Mouse (Mus musculus) megakaryocyte, embryonic 14.5 days (primary cell): ENCODE data around the gene Nfkbib. TPM values are rescaled to one million over a fixed set of nuclear protein-coding genes. Genes with fewer than 3 reads are reported as not detected.

Source experiments
- H3K27me3 ChIP-seq: replicated peaks from 2 replicates; pipeline ENCODE3; 2012; ENCODE audit warnings: inconsistent platforms
- H3K36me3 ChIP-seq: replicated peaks from 2 replicates; pipeline ENCODE3; 2012; ENCODE audit warnings: low read length, inconsistent platforms, mixed read lengths
- H3K4me1 ChIP-seq: 2 replicates; pipeline ENCODE4 v1.6.1; 2012; ENCODE audit warnings: inconsistent platforms
- H3K4me3 ChIP-seq: replicated peaks from 2 replicates; pipeline ENCODE3; 2012; ENCODE audit warnings: moderate library complexity, mild to moderate bottlenecking, inconsistent platforms
- H3K9me3 ChIP-seq: 2 replicates; pipeline ENCODE4 v1.6.1; 2012; ENCODE audit warnings: inconsistent platforms
- FLI1 ChIP-seq: IDR thresholded peaks from 2 replicates; pipeline ENCODE4 v1.6.1; 2012; ENCODE audit warnings: low read length, inconsistent platforms, mixed read lengths
- GATA1 ChIP-seq: IDR thresholded peaks from 3 replicates; pipeline ENCODE4 v1.6.1; 2012; ENCODE audit warnings: mixed read lengths, low read length, inconsistent platforms, borderline replicate concordance
- polyA plus RNA-seq: library from polyadenylated mRNA; stranded (reverse); fragments of >175 nt; gene quantifications from 2 replicates; pipeline ENCODE4 v1.2.3, GENCODE M21; 2012; ENCODE audit warnings: low replicate concordance; ENCODE audit not compliant: insufficient read depth

The Nfkbib gene
- polyA plus RNA-seq, 1 experiment = 239 TPM

DNA sequence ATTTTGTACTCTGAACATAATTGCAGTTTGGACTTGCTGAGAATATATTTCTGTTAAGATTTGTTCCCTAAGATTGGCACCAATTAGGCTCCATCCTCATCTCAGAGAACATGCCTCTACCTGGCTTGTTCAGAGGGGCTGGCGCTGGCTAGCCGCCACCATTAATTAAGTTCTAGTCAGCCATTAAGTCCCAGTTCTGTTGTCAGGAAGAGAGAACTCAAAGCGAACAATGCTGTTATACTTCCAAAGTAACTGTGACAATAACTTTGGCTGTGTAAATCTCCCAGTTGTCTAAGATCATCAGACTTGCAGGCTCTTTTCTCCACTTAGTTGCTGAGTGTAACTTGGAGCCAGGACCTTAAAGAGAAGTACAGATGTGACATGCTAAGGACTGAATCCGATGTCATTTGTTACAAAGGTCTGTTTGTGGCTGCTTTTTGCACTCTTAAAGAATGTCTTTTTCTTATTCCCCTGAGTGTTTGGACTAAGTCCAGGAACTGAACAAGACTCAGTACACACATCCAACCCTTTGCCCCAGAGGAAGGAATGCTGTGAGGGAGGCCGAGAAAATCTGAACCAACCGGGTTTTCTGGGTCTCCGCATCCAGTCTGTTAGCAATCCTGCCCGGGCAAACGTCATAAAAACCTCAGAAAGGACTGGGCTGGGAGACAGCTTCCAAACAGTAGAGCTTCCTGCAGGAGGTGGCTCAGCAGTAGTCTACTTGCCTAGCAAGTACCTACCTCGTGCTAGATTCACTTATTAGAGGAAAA lies 34.8 kb upstream of the Nfkbib start:
- Histone ChIP-seq H3K9me3 (no peaks in the 10 kb centered on the region), H3K27me3 (no peaks in the 10 kb centered on the region), H3K36me3 (peaks cover 29% of the 10 kb centered on the region), H3K4me1 (peaks cover 95% of the 10 kb centered on the region), H3K4me3 (peak overlapping the region; percentile 57)
- TF ChIP-seq GATA1 (no peak), FLI1 (no peak)

DNA sequence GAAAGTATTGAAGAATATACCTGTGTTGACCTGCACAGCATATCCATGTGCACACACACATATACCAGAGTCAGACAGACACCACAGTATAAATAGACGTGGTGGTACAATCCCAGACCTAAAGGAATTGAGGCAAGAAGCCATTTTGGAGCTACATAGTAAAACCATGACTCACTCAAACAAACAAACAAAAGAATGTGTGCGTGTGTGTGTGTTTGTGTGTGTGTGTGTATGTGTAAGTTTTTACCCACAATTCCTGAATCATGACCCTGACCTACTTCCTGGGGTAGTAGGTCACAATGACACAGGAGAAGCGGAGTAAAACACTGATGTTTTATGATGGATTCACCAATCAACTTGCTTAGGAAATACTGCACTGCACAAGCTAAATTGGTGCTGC lies 34.1 kb upstream of the Nfkbib start:
- TF ChIP-seq FLI1 (no peak), GATA1 (no peak)
- no peaks in the 10 kb centered on the region for H3K27me3 ChIP-seq

DNA sequence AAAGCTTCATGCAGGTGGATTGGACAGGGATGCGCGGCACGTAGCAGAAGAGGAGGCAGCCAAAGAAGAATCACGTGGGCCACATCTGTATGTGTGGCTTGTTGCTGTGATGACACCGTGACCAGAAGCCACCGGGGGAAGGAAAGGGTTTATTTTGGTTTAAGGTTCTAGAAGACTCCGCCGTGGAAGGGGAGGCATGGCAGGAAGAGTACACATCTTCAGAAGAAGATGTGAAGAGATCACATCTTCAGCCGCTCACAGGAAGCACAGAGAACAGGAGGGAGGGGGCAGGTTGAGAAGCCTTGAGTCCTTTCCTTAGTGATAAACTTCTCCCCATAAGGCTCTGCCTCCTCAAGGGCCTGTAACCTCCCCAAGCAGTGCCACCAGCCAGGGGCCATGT lies 32.7 kb upstream of the Nfkbib start:
- peaks cover 97% of the 10 kb centered on the region for H3K4me1 ChIP-seq

More for the DNA sequence above, 34.1 kb upstream of the Nfkbib start:
- Histone ChIP-seq H3K4me3 (no peak overlapping the region), H3K36me3 (peaks cover 29% of the 10 kb centered on the region), H3K9me3 (no peaks in the 10 kb centered on the region), H3K4me1 (peaks cover 96% of the 10 kb centered on the region)

DNA sequence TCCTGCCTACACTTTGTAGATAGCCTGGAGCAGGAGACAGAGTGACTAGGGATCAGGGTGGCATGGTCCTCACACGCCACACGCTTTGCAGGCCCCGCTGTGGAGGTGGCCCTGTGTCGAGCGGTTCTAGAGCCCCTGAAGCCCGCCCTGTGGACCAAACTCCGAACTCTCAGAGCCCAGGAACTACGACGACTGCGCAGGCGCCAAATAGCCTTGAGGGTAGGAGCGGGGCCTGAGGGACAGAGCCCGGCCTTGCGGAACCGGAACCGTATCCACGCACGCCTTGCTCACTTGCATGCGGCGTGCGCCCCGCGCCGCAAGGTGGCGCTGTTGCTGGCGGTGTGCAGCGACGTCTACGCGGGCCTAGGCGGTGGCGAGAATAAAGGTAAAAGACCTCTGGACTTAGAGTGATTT lies 29.3 kb upstream of the Nfkbib start:
- no peaks in the 10 kb centered on the region for H3K27me3 ChIP-seq
- peak overlapping the region; percentile 89 for H3K4me3 ChIP-seq
- peaks cover 83% of the 10 kb centered on the region for H3K4me1 ChIP-seq
- H3K36me3 ChIP-seq = peaks cover 31% of the 10 kb centered on the region
- no peaks in the 10 kb centered on the region for H3K9me3 ChIP-seq
- no peak for TF ChIP-seq FLI1

More for the DNA sequence above, 32.7 kb upstream of the Nfkbib start:
- H3K9me3 ChIP-seq = no peaks in the 10 kb centered on the region
- H3K36me3 ChIP-seq = peaks cover 31% of the 10 kb centered on the region
- no peak overlapping the region for H3K4me3 ChIP-seq
- no peaks in the 10 kb centered on the region for H3K27me3 ChIP-seq
- TF ChIP-seq GATA1 (no peak), FLI1 (no peak)

DNA sequence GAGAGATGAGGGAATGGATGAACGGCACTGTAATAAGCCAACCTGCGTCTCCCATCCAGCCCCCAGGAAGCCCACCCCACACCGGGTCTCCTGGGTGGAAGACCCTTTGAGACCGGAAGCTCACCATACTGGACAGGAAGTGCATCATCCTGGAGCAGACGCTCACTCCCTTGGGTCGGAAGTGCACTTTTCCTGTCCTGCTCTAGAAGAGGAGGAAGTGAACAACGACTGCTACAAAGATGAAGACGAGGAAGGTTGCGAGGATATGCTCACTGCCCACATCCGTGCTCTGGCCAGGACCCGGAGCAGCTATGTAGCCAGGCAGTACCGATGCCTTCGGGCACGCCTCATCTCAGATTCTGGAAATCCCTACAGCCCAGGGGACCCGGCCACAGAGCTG lies 28.5 kb upstream of the Nfkbib start:
- Histone ChIP-seq H3K4me3 (peak overlapping the region; percentile 89), H3K9me3 (no peaks in the 10 kb centered on the region), H3K36me3 (peaks cover 31% of the 10 kb centered on the region), H3K4me1 (peaks cover 81% of the 10 kb centered on the region), H3K27me3 (no peaks in the 10 kb centered on the region)
- TF ChIP-seq GATA1 (no peak), FLI1 (no peak)

GRCm38 (mm10) chr7:28794496-28794895 lies 27.2 kb upstream of the Nfkbib start:
- Histone ChIP-seq H3K4me3 (no peak overlapping the region), H3K9me3 (no peaks in the 10 kb centered on the region), H3K27me3 (no peaks in the 10 kb centered on the region), H3K36me3 (peaks cover 26% of the 10 kb centered on the region), H3K4me1 (peaks cover 79% of the 10 kb centered on the region)
- no peak for TF ChIP-seq GATA1
- no peak for TF ChIP-seq FLI1

- TF ChIP-seq GATA1 (no peak), FLI1 (no peak)
- Histone ChIP-seq H3K27me3 (no peaks in the 10 kb centered on the region), H3K36me3 (peaks cover 25% of the 10 kb centered on the region), H3K4me3 (no peak overlapping the region), H3K9me3 (no peaks in the 10 kb centered on the region), H3K4me1 (peaks cover 78% of the 10 kb centered on the region)
Measured at GRCm38 (mm10) chr7:28793834-28794233, 26.5 kb upstream of the Nfkbib start.

DNA sequence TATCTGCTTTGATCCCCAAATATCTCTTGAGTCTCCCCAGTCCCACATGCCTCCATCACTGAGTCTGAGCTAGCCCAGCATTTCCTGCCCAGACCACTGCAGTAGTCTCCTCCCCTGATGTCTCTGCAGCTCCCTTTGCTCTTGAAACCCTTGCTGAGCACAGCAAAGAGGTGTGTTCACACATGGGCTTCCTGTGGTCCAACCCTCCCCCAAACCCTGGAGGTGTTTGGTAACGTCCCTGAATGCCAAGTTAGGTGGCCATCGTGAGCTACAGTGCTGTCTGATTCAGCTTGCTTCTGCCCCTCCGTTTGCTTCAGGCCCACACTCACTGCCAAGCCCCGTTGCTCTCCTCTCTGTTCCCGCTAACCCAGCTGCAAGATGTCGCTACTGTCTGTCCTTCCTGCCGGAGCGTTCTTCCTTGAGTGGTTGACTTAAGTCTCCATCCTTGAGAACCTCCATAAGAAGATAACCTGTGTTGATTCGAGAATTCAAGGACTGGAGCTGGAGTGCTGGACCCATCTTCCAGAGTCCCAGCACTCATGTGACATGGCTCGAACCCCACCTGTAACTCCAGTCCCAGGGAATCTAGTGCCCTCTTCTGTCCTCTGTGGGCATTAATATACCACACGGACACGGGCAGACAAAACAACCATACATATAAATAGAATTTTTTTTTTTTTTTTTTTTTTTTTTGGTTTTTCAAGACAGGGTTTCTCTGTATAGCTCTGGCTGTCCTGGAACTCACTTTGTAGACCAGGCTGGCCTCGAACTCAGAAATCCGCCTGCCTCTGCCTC lies 25.3 kb upstream of the Nfkbib start:
- Histone ChIP-seq H3K36me3 (peaks cover 25% of the 10 kb centered on the region), H3K4me3 (no peak overlapping the region), H3K9me3 (no peaks in the 10 kb centered on the region), H3K27me3 (no peaks in the 10 kb centered on the region), H3K4me1 (peaks cover 78% of the 10 kb centered on the region)
- TF ChIP-seq GATA1 (no peak), FLI1 (no peak)

DNA sequence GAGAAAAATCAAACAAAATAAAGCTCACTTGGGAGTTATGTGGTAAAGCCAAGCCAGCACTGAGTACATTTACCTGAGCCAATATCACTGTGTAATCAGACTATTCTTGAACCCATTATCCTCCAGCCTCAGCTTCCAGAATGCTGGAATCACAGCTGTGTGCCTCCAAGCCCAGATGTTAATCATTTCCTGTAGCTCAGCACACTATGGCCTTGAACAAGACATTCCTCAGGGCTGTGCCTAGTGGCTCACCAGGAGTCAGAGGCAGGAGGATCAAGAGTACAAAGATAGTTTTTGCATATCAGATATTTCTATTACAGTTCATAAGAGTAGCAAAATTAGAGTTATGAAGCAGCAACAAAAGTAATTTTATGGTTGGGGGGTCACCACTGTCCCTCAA lies 24.4 kb upstream of the Nfkbib start:
- H3K9me3 ChIP-seq = no peaks in the 10 kb centered on the region
- H3K4me1 ChIP-seq = peaks cover 72% of the 10 kb centered on the region
- H3K36me3 ChIP-seq = peaks cover 33% of the 10 kb centered on the region
- no peak overlapping the region for H3K4me3 ChIP-seq
- no peaks in the 10 kb centered on the region for H3K27me3 ChIP-seq
- TF ChIP-seq GATA1 (no peak), FLI1 (no peak)
